8 mouse cellular contexts compared by ENCODE assay signal in genomic region chr2:131982546-131983196, GRCm38 (mm10). TPM values are rescaled to one million over a fixed set of nuclear protein-coding genes. Genes with fewer than 3 reads are reported as not detected.
DNase-seq lines count a peak whose midpoint lies in the region; ATAC-seq and TF ChIP-seq lines count a peak whose summit lies in the region.

No protein-coding gene starts in this region.

- no peak for TF ChIP-seq POLR2A in embryonic fibroblast, embryonic 13.5 days (IDR thresholded peaks at IDR 0.05; ENCODE audit: low read depth, low read length)
- TF ChIP-seq POLR2A in small intestine, adult 2 months (IDR thresholded peaks at IDR 0.05; ENCODE audit: low read depth, low read length): no peak

- no peak overlapping the region for H3K9ac ChIP-seq in liver, embryonic 12.5 days
- no peak overlapping the region for H3K9ac ChIP-seq in hindbrain, embryonic 11.5 days (ENCODE audit: low read depth, low read length)

- H3K27me3 ChIP-seq in liver, embryonic 12.5 days (replicated peaks): 0 out of 2 replicates have a peak, but pooled peaks cover 3% of the 10 kb centered on the region
- H3K27me3 ChIP-seq in hindbrain, embryonic 11.5 days (ENCODE audit: control insufficient read depth, insufficient read depth, low read length): no peaks in the 10 kb centered on the region
- H3K27me3 ChIP-seq in small intestine, adult 2 months (ENCODE audit: control insufficient read depth, insufficient read depth, low read length): no peaks in the 10 kb centered on the region

- ATAC-seq in liver, embryonic 12.5 days: no peak
- peak; percentile 61; the same call in 1 of the 2 replicates for ATAC-seq in hindbrain, embryonic 11.5 days (ENCODE audit: low FRiP score)
- ATAC-seq in megakaryocyte-erythroid progenitor cell, adult 5-6 weeks (replicated peaks; ENCODE audit: low FRiP score, low TSS enrichment, poor library complexity, severe bottlenecking): peak; percentile 92

- WGBS in liver, embryonic 12.5 days (ENCODE audit: insufficient replicate concordance): 9% methylated on average over 6 of the region's 6 CpGs
- WGBS in hindbrain, embryonic 11.5 days: 24% methylated on average over 6 of the region's 6 CpGs
- 4% methylated on average over 6 of the region's 6 CpGs for WGBS in small intestine, adult 2 months

- no peak overlapping the region for H3K27ac ChIP-seq in liver, embryonic 12.5 days
- no peak overlapping the region for H3K27ac ChIP-seq in embryonic fibroblast, embryonic 13.5 days (ENCODE audit: insufficient read depth, low read length)
- no peak overlapping the region for H3K27ac ChIP-seq in hindbrain, embryonic 11.5 days (ENCODE audit: low read depth, low read length)
- no peak overlapping the region for H3K27ac ChIP-seq in small intestine, adult 2 months (ENCODE audit: insufficient read depth, low read depth, low read length)

- DNase-seq in liver: peak; percentile 58
- DNase-seq in brain, adult 2 months (ENCODE audit: low read depth, low spot score): peak; percentile 88
- DNase-seq in hindbrain, embryonic 11.5 days (ENCODE audit: low spot score): peak; percentile 78
- peak; percentile 58 to 64 for DNase-seq in layer of hippocampus, adult 8-10 months (ENCODE audit: low spot score in 2 of 2)

- H3K4me3 ChIP-seq in liver, embryonic 12.5 days: no peak overlapping the region
- H3K4me3 ChIP-seq in embryonic fibroblast, embryonic 13.5 days (ENCODE audit: insufficient read depth, low read length): no peak overlapping the region
- H3K4me3 ChIP-seq in hindbrain, embryonic 11.5 days (ENCODE audit: low read depth, low read length): no peak overlapping the region
- H3K4me3 ChIP-seq in small intestine, adult 2 months (ENCODE audit: low read depth, low read length): no peak overlapping the region

- H3K4me1 ChIP-seq in liver, embryonic 12.5 days: no peaks in the 10 kb centered on the region
- H3K4me1 ChIP-seq in embryonic fibroblast, embryonic 13.5 days (ENCODE audit: control insufficient read depth, insufficient read depth, low read length): no peaks in the 10 kb centered on the region
- no peaks in the 10 kb centered on the region for H3K4me1 ChIP-seq in hindbrain, embryonic 11.5 days (replicated peaks; ENCODE audit: control insufficient read depth, insufficient read depth, low read length)
- no peaks in the 10 kb centered on the region for H3K4me1 ChIP-seq in small intestine, adult 2 months (ENCODE audit: control insufficient read depth, insufficient read depth, insufficient read length, low read length)

- no peak overlapping the region for H3K4me2 ChIP-seq in liver, embryonic 12.5 days
- no peak overlapping the region for H3K4me2 ChIP-seq in hindbrain, embryonic 11.5 days (replicated peaks; ENCODE audit: low read depth, low read length)

- no peaks in the 10 kb centered on the region for H3K36me3 ChIP-seq in liver, embryonic 12.5 days
- H3K36me3 ChIP-seq in hindbrain, embryonic 11.5 days (ENCODE audit: control insufficient read depth, insufficient read depth, low read length): no peaks in the 10 kb centered on the region
- no peaks in the 10 kb centered on the region for H3K36me3 ChIP-seq in small intestine, adult 2 months (ENCODE audit: control insufficient read depth, insufficient read depth, low read length)

- peak; percentile 95; the same call in 1 of the 2 replicates for TF ChIP-seq CTCF in embryonic fibroblast, embryonic 13.5 days (IDR thresholded peaks at IDR 0.05; ENCODE audit: borderline replicate concordance, insufficient read depth, low read length)
- peak; percentile 61; the same call in 1 of the 2 replicates for TF ChIP-seq CTCF in small intestine, adult 2 months (IDR thresholded peaks at IDR 0.05; ENCODE audit: extremely low read depth, insufficient read length, insufficient replicate concordance, low read depth, low read length)

- 0 out of 2 replicates have a peak, but pooled peaks cover 5% of the 10 kb centered on the region for H3K9me3 ChIP-seq in liver, embryonic 12.5 days (replicated peaks)
- no peaks in the 10 kb centered on the region for H3K9me3 ChIP-seq in hindbrain, embryonic 11.5 days (ENCODE audit: control insufficient read depth, low read length)

RNA-seq across cellular contexts. Expression of gene Prnd, which starts 32.0 kb away (rescaled TPM):
- polyA plus RNA-seq in liver, embryonic 12.5 days (2016; fragmentation: Nextera tagmentation; extraction: Ambion mirVana): 0.41 and 0.84 TPM in 2 replicates
- polyA plus RNA-seq in embryonic fibroblast, embryonic 13.5 days (2011; ENCODE audit: insufficient read length, low read depth, missing spikeins): 1.3 and 1.5 TPM in 2 replicates
- polyA plus RNA-seq in hindbrain, embryonic 11.5 days (2014; fragmentation: Nextera tagmentation; extraction: Ambion mirVana): 6.2 and 8.2 TPM in 2 replicates
- under 1 TPM in 2 of 4 experiments, not detected in 2; 0.13 to 0.19 TPM for total RNA-seq in layer of hippocampus, adult 8-10 months (2022)
- not detected in 2 replicates for total RNA-seq in megakaryocyte-erythroid progenitor cell, adult 5-6 weeks (2014; fragmentation: Nextera tagmentation)
- total RNA-seq in megakaryocyte-erythroid progenitor cell, adult 5-6 weeks (2017): not detected in 2 replicates
- 0.46 and 0.99 TPM in 2 replicates for polyA plus RNA-seq in small intestine, adult 2 months (2012; rRNA removed)

RNA-seq across cellular contexts. Expression of gene Rassf2, which starts 47.4 kb away (rescaled TPM):
- 3.1 and 3.5 TPM in 2 replicates for polyA plus RNA-seq in liver, embryonic 12.5 days (2016; fragmentation: Nextera tagmentation; extraction: Ambion mirVana)
- 3.6 and 11.9 TPM in 2 replicates for polyA plus RNA-seq in embryonic fibroblast, embryonic 13.5 days (2011; ENCODE audit: insufficient read length, low read depth, missing spikeins)
- 27.2 and 27.3 TPM in 2 replicates for polyA plus RNA-seq in hindbrain, embryonic 11.5 days (2014; fragmentation: Nextera tagmentation; extraction: Ambion mirVana)
- total RNA-seq in layer of hippocampus, adult 8-10 months (2022): 10 to 100 TPM; 50.1 to 62.3 (median 53.7) TPM
- 4.3 and 10.8 TPM in 2 replicates for total RNA-seq in megakaryocyte-erythroid progenitor cell, adult 5-6 weeks (2014; fragmentation: Nextera tagmentation)
- 2.3 and 4.8 TPM in 2 replicates for total RNA-seq in megakaryocyte-erythroid progenitor cell, adult 5-6 weeks (2017)
- 7.5 and 11.9 TPM in 2 replicates for polyA plus RNA-seq in small intestine, adult 2 months (2012; rRNA removed)
